10 mouse cellular contexts compared by ENCODE assay signal in the genomic region with DNA sequence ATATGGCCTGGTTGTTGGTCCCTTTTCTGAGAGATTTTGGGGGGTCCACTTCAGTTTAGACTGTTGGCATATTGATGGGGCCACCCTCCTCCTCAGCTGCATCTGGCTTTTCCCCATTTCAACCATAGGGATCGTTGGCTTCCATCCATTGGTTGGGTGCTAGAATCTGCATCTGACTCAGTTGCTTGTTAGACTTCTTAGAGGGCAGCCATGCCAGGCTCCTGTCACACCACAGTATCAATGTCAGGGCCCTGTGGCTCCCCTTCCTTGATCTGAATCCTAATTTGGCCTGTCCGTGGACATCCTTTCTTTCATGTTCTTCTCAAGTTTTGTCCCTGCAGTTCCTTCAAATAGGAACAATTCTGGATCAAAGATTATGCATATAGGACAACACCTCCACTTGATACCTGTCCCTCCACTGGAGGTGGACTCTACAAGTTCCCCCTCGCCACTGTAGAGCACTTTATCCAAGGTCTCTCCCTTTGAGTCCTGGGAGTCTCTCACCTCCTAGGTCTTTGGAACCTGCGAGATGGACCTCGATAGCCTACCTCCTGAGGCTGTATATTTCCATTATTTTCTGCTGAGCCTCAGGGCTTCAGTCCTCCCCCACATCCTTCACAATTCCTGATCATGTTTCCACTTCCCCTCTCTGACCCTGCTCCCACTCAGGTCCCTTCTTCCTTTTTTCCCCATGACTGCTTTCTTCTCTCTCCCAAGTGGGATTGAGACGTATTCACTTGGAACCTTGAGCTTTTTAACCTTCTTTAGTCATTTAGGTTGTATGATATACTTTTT. TPM values are rescaled to one million over a fixed set of nuclear protein-coding genes. Genes with fewer than 3 reads are reported as not detected.
"Had no signal": no experiment of that assay in that cellular context is flagged by ENCODE, and none has a peak within 500 bp of the region (broad histone marks: within the 10 kb centered on the region; RNA-seq: fewer than 3 reads in every experiment).

No protein-coding gene starts in this region.

- H3K9ac ChIP-seq: liver, embryonic 15.5 days had no signal

- H3K36me3 ChIP-seq: liver, embryonic 15.5 days had no signal

- ATAC-seq: intestine, postnatal 0 days had no signal

- H3K9me3 ChIP-seq: liver, embryonic 15.5 days had no signal

- H3K4me1 ChIP-seq: liver, embryonic 15.5 days had no signal

- H3K4me2 ChIP-seq: liver, embryonic 15.5 days had no signal

- H3K4me3 ChIP-seq: left cerebral cortex, adult 2 months; liver, embryonic 15.5 days had no signal

- H3K27ac ChIP-seq: left cerebral cortex, adult 2 months; liver, embryonic 15.5 days; macrophage; stomach, postnatal 0 days had no signal

- H3K27me3 ChIP-seq: liver, embryonic 15.5 days had no signal

- DNase-seq: kidney, adult 8-10 months; kidney, postnatal 25 days; liver; lung, adult 2 months; lung, postnatal 10 days had no signal

RNA-seq across cellular contexts. Expression of gene Zfp985, which starts 12.5 kb away (rescaled TPM):
- polyA plus RNA-seq: lung, adult 2 months; macrophage had no signal

RNA-seq across cellular contexts. Expression of gene Gm16503, which starts 25.6 kb away (rescaled TPM):
- polyA plus RNA-seq: macrophage had no signal
